Mouse (Mus musculus) lung, postnatal 0 days (tissue): ENCODE measurements around the gene Ankmy1.

Source experiments
- CTCF ChIP-seq: IDR thresholded peaks from 2 replicates; pipeline ENCODE4 v1.5.1; 2016; ENCODE audit warnings: antibody characterized with exemption, mild to moderate bottlenecking
- EP300 ChIP-seq: IDR thresholded peaks from 2 replicates; pipeline ENCODE4 v1.6.1; 2016; ENCODE audit warnings: antibody characterized with exemption, mild to moderate bottlenecking, control low read depth

- TF ChIP-seq CTCF (no peak), EP300 (no peak)
Measured at GRCm38 (mm10) chr1:92919775-92920174, 17.1 kb upstream of the Ankmy1 start.
